ENCODE assay signal across 8 mouse cellular contexts in the genomic region with DNA sequence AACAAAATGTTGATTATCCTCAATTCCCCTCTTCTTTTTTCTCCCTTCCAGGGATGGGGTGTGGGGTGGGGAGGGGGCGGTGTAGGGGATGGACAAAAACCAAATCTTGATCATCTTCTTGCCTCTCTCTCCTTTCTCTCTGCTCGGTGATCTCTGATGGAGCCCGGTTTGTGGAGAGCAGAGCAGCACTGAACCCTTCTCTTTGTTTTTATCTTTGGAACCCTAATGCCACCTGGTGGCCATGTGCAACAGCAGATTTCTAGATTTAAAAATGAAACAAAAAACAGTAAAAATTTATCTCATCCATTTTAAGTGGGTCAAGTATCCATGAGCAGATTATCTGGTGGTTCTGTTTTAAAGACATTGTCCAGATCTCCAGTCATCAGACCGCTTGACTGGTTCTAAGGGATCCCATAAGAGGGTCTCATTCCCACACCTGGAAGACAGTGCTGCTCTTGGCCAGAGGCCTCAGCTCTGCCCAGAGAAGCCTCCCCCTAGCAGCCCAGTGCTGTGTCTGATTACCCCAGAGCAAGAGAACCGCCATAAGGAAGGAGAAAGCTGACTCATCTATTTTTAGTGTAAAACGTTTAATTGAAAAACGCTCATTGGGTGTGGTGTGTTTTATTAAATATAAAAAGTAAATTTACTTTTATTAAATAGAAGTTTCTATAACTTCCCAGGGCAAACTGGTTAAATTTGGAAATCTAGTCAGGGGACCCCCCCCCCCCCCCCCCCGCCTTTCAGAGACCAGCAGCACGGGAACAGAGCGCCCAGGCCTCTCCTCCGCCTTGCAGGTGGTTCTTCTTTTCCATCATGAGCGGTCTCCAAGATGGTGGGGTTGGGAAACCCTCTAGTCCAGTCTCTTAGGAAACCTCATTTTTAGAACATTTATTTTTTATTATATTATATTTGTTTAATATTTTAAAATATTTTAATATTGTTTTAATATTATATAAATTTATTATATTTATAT. TPM values are rescaled to one million over a fixed set of nuclear protein-coding genes. Genes with fewer than 3 reads are reported as not detected.
DNase-seq lines count a peak whose midpoint lies in the region; ATAC-seq and TF ChIP-seq lines count a peak whose summit lies in the region.

No protein-coding gene starts in this region.

- TF ChIP-seq CTCF in cortical plate, adult 2 months (IDR thresholded peaks at IDR 0.05; ENCODE audit: extremely low read depth, insufficient read depth, low read length) = peak; percentile 42

- no peak overlapping the region for H3K4me3 ChIP-seq in cortical plate, adult 2 months (ENCODE audit: insufficient read depth, low read length)

- intact Hi-C loops in heart, postnatal 36 days (cut with DNase I) = loop anchor here (1.0 to 5.0 kb wide), 3 partner anchors 75 to 217 kb away; partner anchors contain the start of gene Zfp974

- peak; percentile 24 to 71 for DNase-seq in adrenal gland, adult (ENCODE audit: inconsistent age in 2 of 2, low spot score in 1 of 2)
- no peak for DNase-seq in adrenal gland, postnatal 4 days (ENCODE audit: low spot score in 2 of 2)
- DNase-seq in T-cell, adult 2 months (ENCODE audit: low spot score) = peak; percentile 48
- peak; percentile 13 to 18 for DNase-seq in heart, postnatal 36 days
- peak; percentile 36 to 60 for DNase-seq in kidney, postnatal 4 days
- peak; percentile 50 for DNase-seq in right cerebral cortex, postnatal 4 days

- no peak overlapping the region for H3K27ac ChIP-seq in cortical plate, adult 2 months (ENCODE audit: insufficient read depth, low read length)

- TF ChIP-seq POLR2A in cortical plate, adult 2 months (IDR thresholded peaks at IDR 0.05; ENCODE audit: extremely low read depth, insufficient read depth, low read length) = no peak

- peak; percentile 95 for ATAC-seq in megakaryocyte progenitor cell, adult 5-6 weeks (replicated peaks; ENCODE audit: poor library complexity)

- H3K4me1 ChIP-seq in cortical plate, adult 2 months (ENCODE audit: control insufficient read depth, insufficient read depth, low read length) = no peaks in the 10 kb centered on the region

RNA-seq across cellular contexts. Expression of gene Zfp60, which starts 5.3 kb away (rescaled TPM):
- total RNA-seq in adrenal gland, postnatal 4 days (2021) = 10 to 100 TPM; 21.6 to 23.0 TPM
- polyA plus RNA-seq in cortical plate, adult 2 months (2012; rRNA removed) = 15.9 and 17.3 TPM in 2 replicates
- 1 to 10 TPM; 7.9 to 8.3 TPM for total RNA-seq in heart, postnatal 36 days (2021)
- total RNA-seq in megakaryocyte progenitor cell, adult 5-6 weeks (2015) = 7.6 and 11.3 TPM in 2 replicates
- total RNA-seq in megakaryocyte progenitor cell, adult 5-6 weeks (2017) = 5.5 and 7.5 TPM in 2 replicates

RNA-seq across cellular contexts. Expression of gene Zfp607b, which starts 36.7 kb away (rescaled TPM):
- 1 to 10 TPM; 2.9 to 3.5 TPM for total RNA-seq in adrenal gland, postnatal 4 days (2021)
- 8.0 and 9.8 TPM in 2 replicates for polyA plus RNA-seq in cortical plate, adult 2 months (2012; rRNA removed)
- total RNA-seq in heart, postnatal 36 days (2021) = under 1 TPM; 0.44 to 0.60 TPM
- total RNA-seq in megakaryocyte progenitor cell, adult 5-6 weeks (2015) = 0.71 and 3.1 TPM in 2 replicates
- total RNA-seq in megakaryocyte progenitor cell, adult 5-6 weeks (2017) = 0.42 and 4.0 TPM in 2 replicates

RNA-seq across cellular contexts. Expression of gene Map3k10, which starts 51.5 kb away (rescaled TPM):
- total RNA-seq in adrenal gland, postnatal 4 days (2021) = 10 to 100 TPM; 30.3 to 31.9 TPM
- polyA plus RNA-seq in cortical plate, adult 2 months (2012; rRNA removed) = 181 and 189 TPM in 2 replicates
- total RNA-seq in heart, postnatal 36 days (2021) = 10 to 100 TPM; 20.6 to 23.1 TPM
- 1.7 and 4.3 TPM in 2 replicates for total RNA-seq in megakaryocyte progenitor cell, adult 5-6 weeks (2015)
- 3.4 and 5.2 TPM in 2 replicates for total RNA-seq in megakaryocyte progenitor cell, adult 5-6 weeks (2017)

Comparison
In these comparisons a context has a peak if more than half of its experiments do, and no peak if none do; other contexts are left out.
1. DNase-seq: peak in adrenal gland, adult (2 of 2), T-cell, adult 2 months (single experiment), heart, postnatal 36 days (2 of 2), kidney, postnatal 4 days (2 of 2) and right cerebral cortex, postnatal 4 days (single experiment); none in adrenal gland, postnatal 4 days (0 of 2).